Mouse (Mus musculus) left cerebral cortex, postnatal 10 days (tissue): Measurements from ENCODE around the gene Il17d. TPM values are rescaled to one million over a fixed set of nuclear protein-coding genes. Genes with fewer than 3 reads are reported as not detected.

Source experiments
- DNase-seq, 2 experiments: peaks; one replicate each; pipeline ENCODE4 v3.0.0; 2021 to 2022; ENCODE audit warnings: low spot score in 2 of 2, mixed read lengths in 1 of 2; ENCODE audit errors: extremely low spot score in 1 of 2
- intact Hi-C: fragments of 180-260 bp; cut with DNase I; formaldehyde crosslinking; loops from one replicate; pipeline ENCODE4 v1.15.1; 2025
- total RNA-seq, 2 experiments: library from RNA; stranded (reverse); gene quantifications; 2 replicates each; pipeline ENCODE4 v1.2.3; 2021

Il17d gene
- total RNA-seq = 10 to 100 TPM; 12.5 to 14.8 TPM

DNA sequence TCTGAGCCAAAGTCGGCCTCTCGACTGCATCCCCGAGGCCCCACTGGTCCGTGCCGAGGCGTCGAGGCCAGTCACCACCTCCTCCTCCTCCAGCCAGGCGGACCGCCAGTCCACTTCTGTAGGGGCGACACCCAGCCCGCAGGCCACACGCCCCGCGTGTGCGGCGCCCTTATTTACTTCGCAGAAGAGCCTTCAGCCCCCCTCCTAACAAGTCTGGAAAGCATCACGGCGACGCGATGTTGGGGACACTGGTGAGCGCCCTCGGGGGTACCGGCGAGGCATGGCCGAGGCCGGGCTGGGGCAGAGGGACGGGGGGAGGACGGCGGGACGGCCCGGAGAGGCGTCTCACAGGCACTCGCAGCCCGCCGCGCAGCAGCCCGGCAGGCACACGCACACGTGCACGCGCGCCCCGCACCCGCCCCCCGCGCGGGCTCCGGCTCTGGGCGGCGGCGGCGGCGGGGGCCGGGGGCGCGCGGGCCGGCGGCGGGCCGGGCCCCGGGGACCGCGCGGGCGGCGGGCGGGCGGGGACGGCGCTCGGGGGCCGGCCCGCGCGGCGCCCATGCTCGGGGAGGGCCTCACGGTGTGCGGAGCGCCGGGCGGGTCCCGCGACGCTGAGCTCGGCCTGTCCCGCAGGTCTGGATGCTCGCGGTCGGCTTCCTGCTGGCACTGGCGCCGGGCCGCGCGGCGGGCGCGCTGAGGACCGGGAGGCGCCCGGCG is at the start of gene Il17d:
Gene Il17d, plus strand, starts transcription at position 107 of the 717 bp plus-strand sequence.
- DNase-seq = peak in 1 of 2 experiments; percentile 65
- intact Hi-C loops = no loop called here

DNA sequence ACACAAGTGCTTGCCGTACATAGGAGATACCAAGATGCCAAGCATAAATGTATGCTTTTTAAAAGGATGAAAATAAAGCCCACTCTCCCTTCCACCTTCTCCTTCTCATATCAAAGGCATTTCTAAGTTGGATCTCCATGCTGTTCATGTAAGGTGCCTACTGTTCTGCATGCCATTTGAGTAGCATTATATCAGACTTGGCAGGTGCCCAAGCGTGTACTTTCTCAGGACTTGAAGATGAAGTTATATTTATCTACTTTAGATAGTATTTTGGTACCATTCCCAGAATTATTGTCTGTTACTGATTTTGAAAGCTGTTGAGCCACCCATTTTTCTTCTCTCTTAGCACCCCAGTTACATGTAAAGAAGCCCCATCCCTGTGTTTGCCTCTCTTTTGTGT is 49.5 kb upstream of the Il17d start:
- intact Hi-C loops = no loop called here
- peak; percentile 59 to 65 for DNase-seq

- intact Hi-C loops = no loop called here
- no peak for DNase-seq
Measured at GRCm38 (mm10) chr14:57482262-57482661, 42.3 kb upstream of the Il17d start.

GRCm38 (mm10) chr14:57484183-57484582 is 40.4 kb upstream of the Il17d start:
- DNase-seq = no peak

GRCm38 (mm10) chr14:57489696-57490095 is 34.9 kb upstream of the Il17d start:
- no peak for DNase-seq
- intact Hi-C loops = no loop called here

More at GRCm38 (mm10) chr14:57484183-57484582, 40.4 kb upstream of the Il17d start:
- intact Hi-C loops = no loop called here

DNA sequence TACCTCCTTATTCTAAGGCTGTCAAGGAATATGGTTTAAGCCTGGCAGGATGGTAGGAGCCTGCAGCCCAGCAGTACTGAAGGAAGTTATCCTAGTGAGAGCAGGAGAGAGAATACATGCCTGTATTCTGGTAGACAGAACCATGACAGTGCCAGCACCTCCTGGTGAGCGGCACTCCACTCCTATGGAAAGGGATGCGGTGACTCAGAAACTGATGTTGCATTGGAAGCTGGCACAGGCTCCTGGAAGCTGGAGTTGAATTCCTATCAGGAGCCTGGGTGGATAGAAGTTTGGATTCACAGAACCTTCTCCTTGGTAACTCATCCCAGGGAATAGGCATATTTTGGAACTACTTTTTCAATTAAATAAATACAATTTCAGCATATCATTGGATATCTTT is 30.7 kb upstream of the Il17d start:
- intact Hi-C loops = no loop called here
- no peak for DNase-seq

DNA sequence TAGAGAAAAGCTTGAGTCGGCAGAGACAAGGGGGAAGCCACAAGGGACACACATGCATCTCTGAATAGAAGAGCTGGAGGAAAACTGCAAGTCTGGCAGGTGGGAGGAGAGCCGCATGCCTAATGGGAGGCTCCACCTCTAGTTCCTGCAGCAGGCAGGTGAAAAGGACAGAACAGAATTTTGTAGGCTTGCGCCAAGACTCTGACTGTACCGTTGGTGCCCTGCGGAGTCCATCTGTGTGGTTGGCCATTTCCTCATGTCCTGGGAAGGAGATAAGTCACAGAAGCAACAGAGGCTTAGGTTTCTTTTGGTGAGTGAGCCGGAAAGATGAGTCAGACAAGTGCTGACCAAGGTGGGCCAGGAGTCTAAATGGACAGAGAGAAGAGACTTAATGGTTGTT is 20.8 kb upstream of the Il17d start:
- no peak for DNase-seq
- intact Hi-C loops = no loop called here

GRCm38 (mm10) chr14:57509554-57509953 is 15.0 kb upstream of the Il17d start:
- DNase-seq = peak; percentile 50 to 60
- intact Hi-C loops = no loop called here

- DNase-seq = no peak
- intact Hi-C loops = no loop called here
Measured at GRCm38 (mm10) chr14:57515156-57515762, 9.3 kb upstream of the Il17d start.

DNA sequence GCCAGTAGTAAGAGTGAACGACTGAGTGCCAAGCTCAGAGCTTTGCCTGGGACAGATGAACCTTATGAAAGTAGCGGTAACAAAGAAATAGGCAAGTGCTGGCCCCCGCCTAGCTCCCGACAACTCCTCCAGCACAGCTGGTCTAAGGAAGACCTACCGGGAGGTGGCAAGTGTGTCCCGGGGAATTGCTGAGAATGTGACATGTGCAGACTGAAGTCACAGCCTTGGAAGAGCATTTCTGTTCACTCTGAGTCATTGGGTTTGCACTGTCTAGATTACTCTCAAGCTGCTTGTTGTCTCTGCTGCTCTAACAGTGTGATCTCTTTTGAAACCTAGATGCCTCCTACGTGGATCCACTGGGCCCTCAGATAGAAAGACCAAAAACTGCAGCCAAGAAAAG is 7.6 kb upstream of the Il17d start:
- no peak for DNase-seq
- intact Hi-C loops = no loop called here

- intact Hi-C loops = no loop called here
- DNase-seq = no peak
Measured at GRCm38 (mm10) chr14:57523762-57524161, 815 bp upstream of the Il17d start.

DNA sequence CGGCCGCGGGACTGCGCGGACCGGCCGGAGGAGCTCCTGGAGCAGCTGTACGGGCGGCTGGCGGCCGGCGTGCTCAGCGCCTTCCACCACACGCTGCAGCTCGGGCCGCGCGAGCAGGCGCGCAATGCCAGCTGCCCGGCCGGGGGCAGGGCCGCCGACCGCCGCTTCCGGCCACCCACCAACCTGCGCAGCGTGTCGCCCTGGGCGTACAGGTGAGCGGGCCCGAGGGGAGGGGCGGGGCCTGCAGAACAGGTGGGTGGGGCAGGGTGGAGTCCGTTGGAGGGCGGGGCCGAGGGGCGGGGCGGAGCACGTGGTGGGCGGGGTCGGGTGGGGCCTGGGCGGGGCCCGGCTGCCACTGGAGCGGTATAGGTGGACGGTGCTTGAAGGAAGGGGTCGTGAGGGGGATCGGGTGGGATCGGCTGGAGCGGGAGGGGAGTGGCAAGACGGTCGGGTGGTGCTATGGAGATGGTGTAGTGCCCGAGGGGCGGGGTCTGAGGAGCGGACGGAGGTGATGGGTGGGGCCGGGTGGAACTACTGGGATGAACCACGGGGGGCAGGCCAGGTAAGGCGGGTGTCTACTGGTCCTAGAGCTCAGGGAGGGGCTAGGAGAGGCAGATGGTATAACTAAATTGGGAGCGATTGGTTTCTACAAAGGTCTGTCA is 942 bp downstream of the Il17d start:
- DNase-seq = peak; percentile 68 to 83
- intact Hi-C loops = no loop called here

GRCm38 (mm10) chr14:57526050-57526623 is 1.6 kb downstream of the Il17d start:
- intact Hi-C loops = no loop called here
- no peak for DNase-seq

DNA sequence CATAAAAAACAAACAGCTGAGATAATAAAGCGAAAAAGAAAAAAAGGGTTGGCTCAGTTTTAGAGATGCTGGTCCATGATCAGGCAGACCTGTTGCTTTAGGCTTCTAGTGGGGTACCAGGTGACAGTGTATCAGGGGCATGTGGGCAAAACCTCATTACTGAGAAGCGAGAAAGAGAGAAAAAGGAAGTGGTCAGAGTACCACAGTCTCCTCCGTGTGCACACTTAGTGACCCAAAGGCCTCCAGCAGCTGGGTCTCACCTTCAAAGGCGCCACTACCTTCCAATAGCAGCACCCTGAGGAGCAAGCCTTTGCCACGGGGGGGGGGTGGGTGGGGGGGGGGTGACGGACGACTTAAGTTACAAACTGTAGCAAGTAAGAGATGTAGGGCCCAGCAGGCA is 2.5 kb downstream of the Il17d start:
- intact Hi-C loops = no loop called here
- no peak for DNase-seq

GRCm38 (mm10) chr14:57527598-57527997 is 3.0 kb downstream of the Il17d start:
- intact Hi-C loops = no loop called here
- no peak for DNase-seq

- no peak for DNase-seq
- intact Hi-C loops = no loop called here
Measured at GRCm38 (mm10) chr14:57529086-57529785, 4.7 kb downstream of the Il17d start.

- DNase-seq = no peak
- intact Hi-C loops = no loop called here
Measured at GRCm38 (mm10) chr14:57529786-57530515, 5.4 kb downstream of the Il17d start.

- intact Hi-C loops = no loop called here
- no peak for DNase-seq
Measured at GRCm38 (mm10) chr14:57532577-57532976, 8.0 kb downstream of the Il17d start.

DNA sequence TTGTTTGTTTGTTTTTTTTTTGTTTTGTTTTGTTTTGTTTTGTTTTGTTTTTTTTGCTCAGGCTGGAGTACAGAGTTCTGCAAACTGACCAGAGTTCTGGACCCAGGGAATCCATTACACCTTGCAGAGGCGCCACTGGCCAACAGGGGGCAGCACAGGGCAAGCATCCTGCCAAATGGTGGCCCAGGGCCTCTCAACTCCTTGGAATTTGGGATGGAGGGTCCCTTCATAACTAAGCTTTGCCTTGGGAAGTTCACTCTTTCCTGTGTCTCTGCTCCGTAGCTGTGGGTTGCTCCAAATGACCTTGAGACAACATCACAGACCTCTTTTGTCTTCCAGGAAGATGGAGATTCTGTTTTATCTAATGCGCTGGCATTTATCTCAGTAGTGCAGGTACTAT is 8.6 kb downstream of the Il17d start:
- intact Hi-C loops = no loop called here
- DNase-seq = peak in 1 of 2 experiments; percentile 55
